Mouse (Mus musculus): Measurements from ENCODE around the gene Atp10a.

Gene Atp10a

DNA sequence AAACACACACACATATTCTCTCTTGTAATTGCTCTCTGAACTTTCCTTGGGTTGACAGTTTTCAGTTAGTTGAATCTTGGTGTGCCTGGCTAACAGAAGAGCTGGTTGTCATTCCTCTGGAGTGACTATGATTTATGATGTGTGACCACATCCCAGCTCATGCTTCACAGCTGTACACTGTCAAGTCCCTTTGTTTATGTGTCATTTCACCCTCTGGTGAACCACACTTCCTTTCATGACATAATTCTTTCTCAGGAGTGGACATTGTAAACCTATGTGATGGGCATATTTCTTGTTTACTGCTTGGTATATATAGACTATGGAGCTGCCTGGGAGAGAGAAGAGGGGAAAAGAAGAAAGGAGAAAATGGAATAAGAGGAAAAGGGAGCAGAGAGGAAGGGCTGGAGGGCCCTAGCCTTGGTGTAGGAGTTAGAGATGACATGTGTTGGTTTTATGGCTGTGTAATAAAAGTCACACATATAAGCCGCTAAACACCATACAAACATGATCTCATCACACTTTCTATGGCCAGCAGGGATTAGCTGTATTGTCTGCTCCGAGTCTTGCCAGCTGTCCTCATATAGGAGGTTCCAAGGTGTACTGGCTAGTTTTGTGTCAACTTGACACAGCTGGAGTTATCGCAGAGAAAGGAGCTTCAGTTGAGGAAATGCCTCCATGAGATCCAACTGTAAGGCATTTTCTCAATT, 81.0 kb downstream of the Atp10a start:
- in situ Hi-C loops (cut with MboI, MseI) = no loop called here

DNA sequence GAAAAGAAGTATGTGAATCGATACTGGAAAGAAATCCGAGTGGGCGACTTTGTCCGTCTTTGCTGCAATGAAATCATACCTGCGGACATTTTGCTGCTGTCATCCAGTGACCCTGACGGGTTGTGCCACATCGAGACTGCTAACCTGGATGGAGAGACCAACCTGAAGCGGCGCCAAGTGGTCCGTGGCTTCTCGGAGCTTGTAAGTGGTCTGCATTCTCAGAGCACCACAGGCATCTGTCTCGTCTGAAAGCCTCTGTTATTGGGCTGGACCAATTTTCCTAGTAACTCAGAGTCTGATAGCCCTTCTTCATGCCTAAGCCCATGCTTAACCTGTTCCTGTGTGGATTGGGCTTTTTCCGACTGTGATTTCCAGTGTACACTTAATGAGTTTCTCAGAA, 84.2 kb downstream of the Atp10a start:
- in situ Hi-C loops (cut with MboI, MseI) = no loop called here

DNA sequence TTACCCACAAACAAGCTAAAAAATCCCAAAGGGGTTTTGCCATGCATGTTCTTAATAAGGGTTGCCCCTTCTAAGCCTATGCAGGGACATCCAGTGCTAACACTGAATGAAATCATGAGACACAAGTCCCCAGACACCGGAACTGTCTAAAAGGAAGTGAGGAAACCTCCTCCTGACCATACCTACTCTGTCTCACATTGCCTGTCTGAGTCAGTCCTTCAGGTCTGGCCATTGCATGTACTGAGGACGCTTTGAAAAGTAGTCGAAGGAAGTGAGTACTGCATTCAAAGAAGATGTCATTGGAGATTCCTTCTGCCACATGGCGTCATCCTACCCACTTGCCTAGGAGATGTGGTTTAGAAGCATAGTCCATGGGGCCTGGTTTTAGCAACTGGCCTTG, 84.9 kb downstream of the Atp10a start:
- in situ Hi-C loops (cut with MboI, MseI) = no loop called here

DNA sequence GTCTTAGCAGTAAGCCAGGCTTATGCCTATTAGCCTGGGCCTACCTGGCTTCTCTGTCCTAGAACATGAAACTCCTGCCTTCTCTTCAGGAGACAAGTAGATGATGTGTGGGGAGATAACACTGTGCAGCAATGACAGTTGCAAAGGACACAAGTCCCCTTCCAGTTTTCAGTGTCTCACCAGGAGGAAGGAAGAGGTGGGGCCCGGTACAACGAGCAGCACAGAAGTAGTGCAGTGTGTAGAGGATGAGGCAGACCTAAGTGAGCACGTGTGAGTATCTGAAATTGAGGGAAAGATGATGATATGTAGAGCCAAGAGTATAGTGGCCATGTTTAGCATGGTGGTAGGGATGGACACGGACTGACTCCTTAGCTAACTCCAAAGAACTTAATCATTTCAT, 86.0 kb downstream of the Atp10a start:
- in situ Hi-C loops (cut with MboI, MseI) = no loop called here

DNA sequence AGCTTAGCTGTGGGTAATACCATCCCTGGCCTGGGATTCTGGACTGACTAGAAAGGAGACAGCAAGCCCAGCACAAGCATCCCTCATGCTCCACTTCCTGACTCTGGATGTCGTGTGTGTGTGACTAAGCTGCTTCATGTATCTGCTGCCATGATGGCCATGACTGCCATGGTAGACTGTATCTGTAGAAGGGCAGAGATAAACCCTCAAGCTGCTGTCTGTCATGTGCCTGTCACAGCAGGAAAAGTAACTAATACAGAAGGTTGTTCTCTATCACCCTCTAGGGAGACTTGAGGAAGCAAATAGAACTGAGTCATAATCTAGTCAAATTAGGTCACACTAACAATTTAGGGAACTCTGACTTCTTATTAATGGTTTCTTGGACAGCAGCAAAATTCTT, 86.7 kb downstream of the Atp10a start:
- in situ Hi-C loops (cut with MboI, MseI) = no loop called here

DNA sequence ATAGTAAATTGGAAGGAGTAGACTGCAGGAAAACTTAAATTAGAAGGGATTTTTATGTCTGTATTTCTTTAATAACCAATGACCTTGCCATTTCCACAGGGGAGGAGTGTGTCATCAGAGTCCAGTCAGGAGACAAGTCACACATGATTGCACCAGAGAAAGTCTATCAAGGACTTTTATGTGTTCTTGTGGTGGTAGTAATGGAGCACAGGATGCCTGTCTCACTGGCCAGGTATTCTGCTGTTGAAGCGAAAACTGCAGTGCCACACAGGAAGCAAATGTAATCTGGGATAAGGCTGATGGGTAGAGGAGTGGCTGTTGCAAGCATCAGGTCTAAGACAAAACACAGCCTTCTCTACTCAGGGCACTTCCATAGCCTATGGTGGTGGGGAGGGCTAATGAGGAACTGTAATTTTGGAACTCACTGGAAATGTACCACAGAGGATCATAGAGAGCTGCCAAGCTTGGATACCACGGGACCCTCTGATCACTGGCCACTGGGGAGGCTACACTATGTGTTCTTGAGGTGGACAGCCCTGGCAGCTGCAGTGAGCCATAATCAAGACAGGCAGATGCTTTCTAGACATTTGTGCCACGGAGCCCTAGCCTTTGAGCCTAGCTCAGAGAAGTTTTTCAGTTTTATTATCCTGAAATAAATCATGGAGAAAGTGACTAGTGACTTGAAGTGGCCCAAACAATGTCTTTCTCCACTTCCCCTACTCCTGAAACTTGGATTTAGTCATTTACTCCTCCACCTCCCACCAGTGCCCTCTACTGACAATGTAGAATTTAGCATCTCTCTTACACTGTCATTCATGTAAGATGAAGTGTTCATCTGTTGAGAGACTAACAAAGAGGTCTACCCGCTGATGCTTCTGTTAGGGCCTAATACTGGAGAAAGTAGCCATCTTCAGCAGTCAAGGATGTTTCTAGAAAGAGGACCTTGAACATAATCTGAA, 87.7 kb downstream of the Atp10a start:
- in situ Hi-C loops (cut with MboI, MseI) = no loop called here

DNA sequence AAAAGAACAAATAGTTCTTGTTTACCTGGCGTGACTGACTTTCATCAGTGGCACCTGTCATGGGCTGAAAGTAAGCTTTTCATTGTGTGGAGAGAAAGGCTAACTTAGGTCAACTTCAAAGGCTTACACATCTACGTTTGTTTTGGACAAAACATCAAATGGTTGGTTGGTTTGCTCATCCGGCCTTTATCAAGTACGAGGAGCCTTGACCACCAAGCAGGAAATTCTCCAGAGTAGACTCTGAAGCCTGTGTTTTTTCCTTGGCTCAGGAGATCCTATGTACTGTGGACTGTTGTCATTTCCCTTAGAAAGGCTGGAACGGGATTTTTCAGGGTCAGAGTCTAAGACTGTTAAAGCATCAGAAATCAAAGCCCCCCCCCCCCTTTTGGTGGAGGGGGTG, 90.9 kb downstream of the Atp10a start:
- in situ Hi-C loops (cut with MboI, MseI) = no loop called here

DNA sequence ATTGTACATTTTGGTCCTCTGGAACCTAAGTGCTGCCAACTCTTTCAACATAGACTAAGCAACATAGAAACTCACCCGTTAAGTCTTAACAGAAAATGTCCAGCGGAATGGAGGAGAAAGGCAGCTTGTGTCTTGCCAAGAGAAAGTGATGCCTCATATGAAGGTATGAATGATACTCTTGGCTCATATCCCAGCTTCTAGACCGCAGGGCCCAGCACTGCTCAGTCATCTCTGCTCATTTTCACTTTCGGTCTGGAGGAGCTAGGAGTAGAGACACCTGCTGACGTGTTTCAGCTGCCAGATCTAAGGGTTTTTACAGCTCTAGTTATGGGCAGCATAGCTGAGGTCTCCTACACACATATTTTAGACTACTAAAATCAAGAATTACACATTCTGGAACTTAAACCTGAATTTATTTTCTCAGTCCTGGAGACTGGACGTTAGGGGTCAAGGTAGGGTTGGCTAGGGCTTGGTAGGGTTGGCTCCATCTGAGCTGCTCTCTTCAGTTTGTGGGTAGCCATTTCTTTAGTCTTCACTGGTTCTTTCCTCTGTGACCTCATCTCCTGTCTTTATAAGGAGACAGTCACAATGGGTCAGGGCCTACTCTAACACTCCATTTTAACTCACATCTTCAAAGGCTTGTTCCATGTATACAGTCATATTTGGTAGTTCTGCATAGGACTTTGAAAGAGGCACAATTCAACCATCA, 94.1 kb downstream of the Atp10a start:
- in situ Hi-C loops (cut with MboI, MseI) = no loop called here

DNA sequence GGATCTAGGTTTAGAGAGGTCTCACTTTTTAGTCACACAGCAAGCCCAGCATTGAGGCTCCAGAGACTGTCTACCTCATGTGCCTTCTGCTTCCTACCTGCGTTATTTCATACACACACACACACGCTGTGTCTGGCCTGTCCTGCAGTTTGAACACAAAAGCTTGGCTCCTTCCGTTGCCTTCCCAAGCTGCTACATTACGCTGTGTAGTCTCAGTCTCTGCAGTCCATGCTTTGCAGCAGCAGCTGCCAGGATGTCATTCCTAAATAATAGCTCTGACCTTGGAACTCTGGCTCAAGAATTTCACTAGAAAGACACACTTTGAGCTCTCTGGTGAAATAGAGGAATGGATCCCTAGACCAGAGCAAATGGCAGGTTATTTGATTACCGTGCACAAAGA, 96.1 kb downstream of the Atp10a start:
- in situ Hi-C loops (cut with MboI, MseI) = no loop called here

DNA sequence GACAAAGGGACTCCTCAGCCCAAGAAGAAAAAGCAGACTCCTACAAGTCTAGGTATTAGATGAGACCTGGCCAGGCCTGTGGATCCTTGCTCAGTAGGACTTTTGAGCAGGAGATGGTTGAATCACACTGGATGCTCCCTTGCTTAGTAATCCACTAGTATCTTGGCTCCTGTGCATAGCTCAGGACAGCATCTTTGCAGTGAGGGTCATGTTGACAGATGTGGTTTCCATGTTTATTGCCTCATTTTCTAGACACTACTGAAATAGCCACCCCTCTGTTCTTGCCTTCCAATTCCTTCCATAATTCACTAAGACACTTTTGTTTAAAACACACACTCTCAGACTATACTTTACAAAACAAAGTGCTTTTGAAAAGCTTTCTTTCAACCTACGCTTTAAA, 98.1 kb downstream of the Atp10a start:
- in situ Hi-C loops (cut with MboI, MseI) = no loop called here

DNA sequence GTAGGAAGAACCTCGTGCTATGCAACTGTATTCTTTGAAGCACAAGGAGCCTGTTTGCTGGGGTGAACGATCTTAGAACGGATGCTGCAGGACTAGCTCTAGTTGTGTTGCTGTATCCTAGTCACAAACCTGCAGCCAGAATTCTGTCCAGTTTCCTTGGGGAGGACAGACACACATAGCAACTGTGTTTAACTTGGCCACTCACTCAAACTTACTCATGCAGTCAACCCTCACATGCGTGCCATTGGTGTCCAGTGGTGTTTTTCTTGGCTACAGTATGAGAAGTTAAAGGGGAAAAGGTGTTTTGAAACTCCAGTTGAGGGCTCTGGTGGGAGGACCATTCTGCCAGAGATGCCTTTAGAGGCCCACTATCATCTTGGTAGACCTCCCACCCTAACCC, 98.6 kb downstream of the Atp10a start:
- in situ Hi-C loops (cut with MboI, MseI) = no loop called here

DNA sequence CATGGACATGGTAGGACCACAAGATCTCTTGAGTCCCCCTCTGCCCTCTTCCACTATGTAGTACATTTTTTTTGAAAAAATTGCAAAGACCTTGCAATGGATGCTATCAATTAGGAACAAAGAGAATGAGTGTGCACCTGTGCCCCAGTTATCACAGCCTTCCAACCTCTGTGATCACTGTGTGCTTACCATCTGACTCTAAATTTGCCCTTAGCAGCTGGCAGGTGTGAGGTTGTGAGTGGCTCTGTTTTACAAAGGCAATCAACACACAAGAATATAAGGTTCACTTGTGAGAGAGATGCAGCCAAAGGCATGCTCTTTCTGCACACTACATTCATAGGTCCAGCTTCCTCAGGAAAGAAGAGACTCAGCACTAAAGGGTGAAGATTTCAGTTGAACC, 99.1 kb downstream of the Atp10a start:
- in situ Hi-C loops (cut with MboI, MseI) = loop anchor here (5.0 kb wide), 1 partner anchor 178 kb away; no protein-coding TSS in a partner anchor

DNA sequence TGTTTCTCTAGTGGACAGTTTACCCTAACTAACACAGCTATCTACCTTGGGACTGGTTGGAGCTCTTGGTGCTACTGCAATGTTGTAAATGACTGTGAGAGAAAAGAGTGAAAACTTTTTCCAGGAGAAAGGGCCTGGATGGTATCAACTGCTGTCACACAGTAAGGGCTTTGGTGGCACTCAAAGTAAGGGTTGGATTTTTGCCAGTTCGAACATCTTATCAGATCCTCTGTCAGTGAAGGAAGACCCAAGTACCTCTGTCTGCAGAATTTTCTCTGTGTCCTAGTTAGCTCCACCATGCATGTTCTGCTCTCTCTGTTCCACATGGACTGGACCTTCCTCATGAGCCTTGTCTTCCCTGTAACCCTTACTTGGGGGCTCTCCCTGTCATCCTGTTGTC, 99.9 kb downstream of the Atp10a start:
- in situ Hi-C loops (cut with MboI, MseI) = loop anchor here (5.0 kb wide), 1 partner anchor 179 kb away; no protein-coding TSS in a partner anchor

DNA sequence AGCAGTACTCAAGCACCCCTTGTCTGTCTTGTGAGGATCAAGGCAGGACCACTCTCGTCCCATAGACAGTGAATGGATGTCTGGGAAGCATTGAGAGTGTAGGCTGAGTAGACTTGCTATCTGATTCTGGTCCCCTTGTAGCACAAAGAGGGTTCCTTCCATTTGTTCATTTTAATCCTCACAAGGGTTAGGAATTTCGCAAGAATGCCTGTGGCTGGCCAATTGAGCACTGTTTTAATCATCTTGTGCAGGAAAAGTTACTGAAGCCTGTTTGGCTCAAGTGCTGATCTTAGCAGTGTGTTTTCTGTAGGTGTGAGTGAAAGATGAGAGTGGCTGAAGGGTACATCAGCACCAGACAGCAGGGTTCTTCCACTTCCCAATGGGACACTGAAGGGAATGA, 101.4 kb downstream of the Atp10a start:
- in situ Hi-C loops (cut with MboI, MseI) = loop anchor here (5.0 kb wide), 1 partner anchor 180 kb away; no protein-coding TSS in a partner anchor

DNA sequence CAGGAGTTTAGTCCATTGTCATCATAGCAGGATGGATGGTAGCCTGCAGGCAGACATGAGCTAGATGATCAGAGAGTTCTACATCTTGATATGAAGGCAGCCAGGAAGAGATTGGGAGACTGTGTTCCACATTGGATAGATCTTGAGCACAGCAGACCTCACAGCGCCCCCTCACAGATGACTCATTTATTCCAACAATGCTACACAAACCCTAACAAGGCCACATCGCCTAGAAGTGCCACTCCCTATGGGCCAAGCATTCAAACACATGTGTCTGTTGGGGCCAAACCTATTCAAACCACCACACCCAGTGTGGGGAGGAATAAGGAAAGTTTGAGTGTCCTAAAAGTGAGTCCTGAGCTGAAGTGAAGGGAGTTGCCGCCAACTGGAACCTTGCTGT, 102.4 kb downstream of the Atp10a start:
- in situ Hi-C loops (cut with MboI, MseI) = loop anchor here (5.0 kb wide), 1 partner anchor 181 kb away; no protein-coding TSS in a partner anchor

DNA sequence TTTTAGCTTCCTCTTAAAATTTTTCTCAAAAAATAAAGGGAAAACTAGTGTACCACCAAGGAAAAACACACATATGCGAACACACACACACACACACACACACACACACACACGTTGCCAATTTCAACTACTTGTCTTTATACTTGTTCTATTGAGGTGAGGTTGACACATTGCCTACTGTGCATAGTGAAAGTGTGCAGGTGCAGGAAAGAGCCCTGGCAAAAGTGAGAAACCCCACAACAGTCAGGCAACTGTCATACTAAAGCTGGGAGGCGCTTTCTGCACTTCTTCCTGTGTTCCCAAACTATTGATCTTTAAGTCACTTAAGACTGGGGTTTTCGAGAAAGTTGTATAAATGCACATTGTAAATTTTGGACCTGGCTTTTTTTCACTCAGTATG, 103.3 kb downstream of the Atp10a start:
- in situ Hi-C loops (cut with MboI, MseI) = loop anchor here (5.0 kb wide), 1 partner anchor 182 kb away; no protein-coding TSS in a partner anchor

DNA sequence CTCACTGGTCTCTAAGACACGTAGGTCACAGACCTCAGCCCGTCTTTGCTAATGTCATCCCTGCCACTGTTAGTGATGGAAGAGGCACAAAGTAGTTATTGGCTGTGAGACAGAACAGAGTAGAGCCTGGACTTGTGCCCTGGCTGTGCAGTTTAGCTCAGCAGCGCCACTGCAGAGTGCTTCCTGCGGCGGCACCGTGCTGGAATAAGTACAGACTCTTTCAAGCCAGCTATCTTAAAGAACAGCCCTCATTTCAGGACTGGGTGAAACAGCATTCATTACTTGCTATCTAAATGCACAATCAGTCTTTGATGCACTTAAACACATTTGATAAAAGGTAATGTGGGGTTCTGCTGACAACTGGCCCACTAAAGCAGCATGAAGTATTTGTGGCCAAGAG, 111.3 kb downstream of the Atp10a start:
- in situ Hi-C loops (cut with MboI, MseI) = no loop called here

DNA sequence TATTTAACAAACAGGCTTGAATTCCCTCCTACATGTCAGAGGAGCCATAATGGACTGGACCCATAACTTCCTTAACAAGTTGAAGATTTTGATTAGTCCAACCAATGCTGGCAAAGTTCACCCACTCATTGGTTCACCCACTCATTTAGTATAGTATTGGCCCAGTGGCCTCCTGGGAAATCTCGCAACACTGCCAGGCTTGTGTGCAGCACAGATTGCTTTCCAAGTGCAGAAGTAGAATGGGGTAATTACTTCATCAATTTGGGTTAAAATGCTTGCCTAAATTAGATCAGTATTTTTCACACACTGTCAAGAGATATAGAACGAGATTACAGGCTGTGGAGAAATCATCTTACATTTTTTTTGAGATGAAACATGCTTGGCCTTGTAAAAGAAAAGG, 112.3 kb downstream of the Atp10a start:
- in situ Hi-C loops (cut with MboI, MseI) = no loop called here

DNA sequence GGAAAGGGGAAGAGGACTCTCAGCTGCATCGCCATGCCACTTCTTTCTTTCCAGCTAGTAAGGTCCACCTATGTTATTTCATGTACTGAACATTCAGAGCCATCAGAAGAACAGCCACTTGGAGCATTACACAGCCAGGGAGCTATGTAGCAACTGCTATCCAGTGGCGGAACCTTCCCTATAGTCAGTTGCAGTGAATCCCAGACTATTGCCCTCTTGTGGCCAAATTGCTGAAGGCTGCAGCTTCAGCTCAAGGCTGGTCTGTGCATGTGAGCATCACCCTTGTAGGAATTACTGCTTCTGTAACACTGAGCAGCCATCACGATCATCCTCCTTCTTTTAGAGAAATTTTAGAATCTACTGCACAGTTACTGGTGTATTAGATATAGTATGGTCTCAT, 114.3 kb downstream of the Atp10a start:
- in situ Hi-C loops (cut with MboI, MseI) = no loop called here

DNA sequence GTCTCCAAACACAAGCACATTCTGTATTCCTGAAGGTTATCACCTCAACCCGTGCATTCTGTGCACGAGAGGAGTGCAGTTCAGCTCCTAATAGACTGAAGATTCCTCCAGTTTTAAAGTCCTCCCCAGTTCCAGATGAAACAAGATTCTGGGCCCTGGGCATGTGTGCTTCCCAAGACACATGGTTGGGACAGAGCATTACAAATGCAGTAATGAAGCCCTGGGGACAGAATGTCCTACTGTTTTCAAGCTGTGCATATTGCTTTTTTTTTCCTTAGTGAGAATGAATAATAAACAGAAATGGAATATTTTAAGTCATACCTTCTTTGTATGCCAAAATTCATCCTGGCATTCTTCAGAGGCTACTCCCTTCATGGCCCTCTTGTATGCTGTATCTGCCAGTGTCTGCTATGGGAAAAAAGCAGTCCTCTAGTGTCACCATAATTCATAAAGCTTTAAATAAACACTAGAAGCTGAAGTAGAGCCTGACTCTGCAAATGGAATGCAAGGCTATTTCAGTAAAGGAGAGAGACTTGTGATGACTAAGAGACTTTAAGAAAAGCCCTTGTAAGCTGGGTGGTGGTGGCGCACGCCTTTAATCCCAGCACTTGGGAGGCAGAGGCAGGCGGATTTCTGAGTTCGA, 116.2 kb downstream of the Atp10a start:
- in situ Hi-C loops (cut with MboI, MseI) = no loop called here

DNA sequence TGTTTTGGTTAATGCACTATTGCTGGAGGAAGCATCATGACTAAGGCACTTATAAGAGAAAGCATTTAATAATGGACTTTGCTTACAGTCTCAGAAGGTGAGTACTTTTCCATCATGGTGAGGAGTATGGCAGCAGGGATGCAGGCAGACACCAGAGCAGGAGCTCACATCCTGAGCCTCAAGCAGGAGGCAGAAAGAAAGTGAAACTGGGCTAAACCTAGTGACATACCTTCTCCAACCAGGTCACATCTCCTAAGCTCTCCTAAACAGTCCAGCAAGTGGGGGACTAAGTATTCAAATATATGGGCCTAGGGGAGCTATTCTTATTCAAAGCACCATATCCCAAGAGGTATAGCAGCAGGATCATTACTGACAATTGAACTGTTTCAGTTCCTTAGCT, 123.2 kb downstream of the Atp10a start:
- in situ Hi-C loops (cut with MboI, MseI) = no loop called here

DNA sequence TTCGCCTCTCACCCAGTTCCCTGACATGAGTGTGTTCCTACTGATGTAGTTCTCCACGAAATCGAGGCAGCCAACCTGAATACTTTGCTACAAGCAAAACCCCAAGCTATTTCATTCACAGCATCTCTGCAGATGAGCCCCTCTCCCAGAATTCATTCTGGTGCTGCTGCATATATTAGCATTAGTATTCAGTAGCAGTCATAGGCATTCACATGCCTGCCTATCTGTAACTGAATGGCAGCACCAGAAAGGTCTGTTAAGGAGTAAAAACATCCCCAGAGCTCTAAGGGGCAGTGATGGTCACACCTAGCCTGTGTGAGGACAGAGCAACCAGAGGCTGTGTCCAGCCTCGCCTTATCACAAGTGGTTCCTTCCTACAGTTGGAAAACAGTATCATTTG, 131.0 kb downstream of the Atp10a start:
- in situ Hi-C loops (cut with MboI, MseI) = no loop called here
